Mouse (Mus musculus) stomach, embryonic 15.5 days (tissue): Measurements from ENCODE around the gene Helq. TPM values are rescaled to one million over a fixed set of nuclear protein-coding genes. Genes with fewer than 3 reads are reported as not detected.

Source experiments
- ATAC-seq: fragments of 200-750 bp; cut with Nextera tagmentation; 2 replicates; pipeline ENCODE4 v1.8.0; 2017; ENCODE audit warnings: low read depth, moderate number of reproducible peaks, moderate TSS enrichment; ENCODE audit not compliant: insufficient read depth, low FRiP score
- H3K27ac ChIP-seq: fragments of 300-500 bp; sonication (generic); 2 replicates; pipeline ENCODE4 v1.5.1; 2015; ENCODE audit warnings: mild to moderate bottlenecking, inconsistent platforms
- H3K27me3 ChIP-seq: fragments of 300-500 bp; sonication (generic); replicated peaks from 2 replicates; pipeline ENCODE4 v1.6.1; 2015; ENCODE audit warnings: inconsistent platforms
- H3K36me3 ChIP-seq: fragments of 300-500 bp; sonication (generic); 2 replicates; pipeline ENCODE4 v1.6.1; 2015; ENCODE audit warnings: inconsistent platforms
- H3K4me1 ChIP-seq: fragments of 300-500 bp; sonication (generic); 2 replicates; pipeline ENCODE4 v1.6.1; 2015; ENCODE audit warnings: inconsistent platforms
- H3K4me2 ChIP-seq: fragments of 300-500 bp; sonication (generic); 2 replicates; pipeline ENCODE4 v1.6.1; 2015; ENCODE audit warnings: mild to moderate bottlenecking, inconsistent platforms
- H3K4me3 ChIP-seq: fragments of 300-500 bp; sonication (generic); replicated peaks from 2 replicates; pipeline ENCODE4 v1.5.1; 2015; ENCODE audit warnings: inconsistent platforms
- H3K9ac ChIP-seq: fragments of 300-500 bp; sonication (generic); 2 replicates; pipeline ENCODE4 v1.6.1; 2015; ENCODE audit warnings: inconsistent platforms
- H3K9me3 ChIP-seq: fragments of 300-500 bp; sonication (generic); 2 replicates; pipeline ENCODE4 v1.6.1; 2016; ENCODE audit warnings: inconsistent platforms
- WGBS: fragments of 180-500 bp; shearing (Covaris S2); methylation state at CpG from one replicate; pipeline ENCODE4 v1.1.7; 2015; 5-methylcytosine and 5-hydroxymethylcytosine counted together
- polyA plus RNA-seq: library from polyadenylated mRNA; unstranded; fragments of >200 nt; fragmentation: Nextera tagmentation; extraction: Ambion mirVana; gene quantifications from 2 replicates; pipeline ENCODE4 v1.2.1, GENCODE M21; 2015

The Helq gene
- polyA plus RNA-seq, 1 experiment from 2014 or later, result 13.3 TPM

- no peak for ATAC-seq
- WGBS, result 74% methylated on average over 13 of the region's 13 CpGs
Measured at GRCm38 (mm10) chr5:100728757-100729156, 69.6 kb downstream of the Helq start.

DNA sequence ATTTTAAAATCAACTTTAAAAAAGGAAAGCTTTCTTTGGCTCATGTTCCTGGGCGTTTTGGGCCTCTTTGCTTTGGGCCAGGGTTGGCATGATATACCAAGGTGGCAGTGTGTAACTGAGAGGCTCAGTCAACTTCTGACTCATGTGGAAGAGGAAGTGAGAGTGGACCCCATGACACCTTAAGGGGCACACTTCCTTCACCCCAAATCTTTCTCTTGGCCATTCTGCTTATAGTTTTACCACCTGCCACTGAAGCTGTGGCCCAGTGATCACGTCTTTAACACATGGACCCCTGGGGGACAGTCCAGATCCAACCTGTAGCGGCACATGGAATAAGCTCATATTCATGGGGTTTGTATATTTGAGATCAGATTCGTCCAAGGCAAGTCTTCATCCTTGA lies 72.4 kb downstream of the Helq start:
- Histone ChIP-seq H3K4me2 (no peak overlapping the region), H3K4me3 (no peak overlapping the region), H3K27ac (no peak overlapping the region), H3K36me3 (no peaks in the 10 kb centered on the region), H3K9me3 (no peaks in the 10 kb centered on the region), H3K4me1 (no peaks in the 10 kb centered on the region), H3K27me3 (no peaks in the 10 kb centered on the region), H3K9ac (no peak overlapping the region)
- ATAC-seq, result no peak
- 72% methylated on average over 4 of the region's 4 CpGs for WGBS

More at GRCm38 (mm10) chr5:100728757-100729156, 69.6 kb downstream of the Helq start:
- H3K27me3 ChIP-seq, result no peaks in the 10 kb centered on the region
- no peak overlapping the region for H3K4me3 ChIP-seq
- H3K4me2 ChIP-seq, result no peak overlapping the region
- H3K27ac ChIP-seq, result no peak overlapping the region
- no peaks in the 10 kb centered on the region for H3K9me3 ChIP-seq
- no peaks in the 10 kb centered on the region for H3K4me1 ChIP-seq
- no peak overlapping the region for H3K9ac ChIP-seq
- H3K36me3 ChIP-seq, result no peaks in the 10 kb centered on the region

DNA sequence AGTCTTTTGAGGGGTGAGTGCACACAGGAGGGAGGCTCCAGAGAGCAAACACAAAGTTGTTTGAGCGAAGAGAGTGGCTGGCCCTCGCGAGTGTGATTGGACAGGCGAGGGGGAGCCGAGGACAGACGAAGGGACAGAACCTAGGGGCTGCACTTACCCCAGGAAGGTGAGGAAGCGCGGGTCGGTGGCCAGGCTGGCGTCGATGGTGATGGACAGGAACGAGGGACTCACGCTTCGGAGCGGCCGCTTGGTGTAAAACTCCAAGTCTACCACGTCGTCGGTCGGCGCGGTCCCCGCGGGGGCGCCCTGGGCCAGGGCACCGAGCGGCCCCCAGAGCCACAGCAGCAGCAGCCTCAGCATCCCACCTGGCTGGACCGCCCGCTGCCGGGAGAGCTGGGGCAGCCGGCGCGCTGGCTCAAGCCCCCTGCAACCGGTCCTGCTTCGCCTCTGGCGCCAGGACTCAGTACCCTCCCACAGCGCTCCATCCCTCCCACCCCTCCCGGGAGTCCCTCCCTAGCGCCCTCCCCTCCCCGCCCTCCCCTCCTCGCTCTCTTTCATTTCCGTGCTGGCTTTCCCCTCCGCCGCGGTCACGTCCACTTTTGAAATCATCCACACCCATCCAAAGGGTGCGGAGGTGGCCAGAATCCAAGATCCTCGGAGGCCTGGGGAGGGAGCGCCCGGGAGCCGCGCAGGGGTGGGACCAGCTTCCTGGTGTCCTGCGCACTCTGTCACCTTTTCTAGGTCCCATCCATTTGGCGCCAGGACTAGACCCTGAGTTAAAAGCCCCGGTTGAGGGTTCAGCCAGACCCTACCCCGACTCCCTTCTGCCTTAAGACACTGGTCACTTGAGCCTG lies 78.9 kb downstream of the Helq start, which contains the start of gene Hpse:
Gene Hpse, minus strand, starts transcription at position 482 of the 854 bp plus-strand sequence.
- peak within 1 kb of the TSS; percentile 97 for H3K4me2 ChIP-seq
- 0 out of 2 replicates have a peak, but pooled peaks cover 2% of the 10 kb centered on the region for H3K4me1 ChIP-seq
- no peaks in the 10 kb centered on the region for H3K36me3 ChIP-seq
- H3K9ac ChIP-seq, result peak within 1 kb of the TSS; percentile 37; the same call in 1 of the 2 replicates
- H3K27me3 ChIP-seq, result no peaks in the 10 kb centered on the region
- peak; percentile 86 for ATAC-seq
- no peak within 1 kb of the TSS; the same call in 1 of the 2 replicates for H3K27ac ChIP-seq
- H3K9me3 ChIP-seq, result no peaks in the 10 kb centered on the region
- H3K4me3 ChIP-seq, result peak within 1 kb of the TSS; percentile 60
- WGBS, result 1% methylated on average over 56 of the region's 56 CpGs

GRCm38 (mm10) chr5:100716762-100717161 lies 81.6 kb downstream of the Helq start:
- no peak overlapping the region for H3K9ac ChIP-seq
- H3K4me3 ChIP-seq, result no peak overlapping the region
- H3K27me3 ChIP-seq, result no peaks in the 10 kb centered on the region
- ATAC-seq, result no peak
- no peaks in the 10 kb centered on the region for H3K9me3 ChIP-seq
- WGBS, result 92% methylated on average over 15 of the region's 15 CpGs
- H3K4me2 ChIP-seq, result no peak overlapping the region
- 0 out of 2 replicates have a peak, but pooled peaks cover 2% of the 10 kb centered on the region for H3K4me1 ChIP-seq
- H3K36me3 ChIP-seq, result no peaks in the 10 kb centered on the region
- H3K27ac ChIP-seq, result no peak overlapping the region

Other genes with a start within 250 kb of the Helq start
- gene Plac8, start 226.4 kb downstream of the Helq start, polyA plus RNA-seq, result 209 and 223 TPM in 2 replicates
- 63.3 and 66.4 TPM in 2 replicates for gene Coq2, start 123.5 kb downstream of the Helq start, polyA plus RNA-seq
- gene Hpse, start 78.9 kb downstream of the Helq start, polyA plus RNA-seq, result 5.5 and 6.0 TPM in 2 replicates
- 169 and 170 TPM in 2 replicates for gene Mrps18c, start within 50 bp of the Helq start, polyA plus RNA-seq
- gene Abraxas1, start 22.4 kb upstream of the Helq start, polyA plus RNA-seq, result 27.9 TPM in 2 replicates
- 3.7 and 5.1 TPM in 2 replicates for gene Gpat3, start 47.1 kb upstream of the Helq start, polyA plus RNA-seq